Mouse (Mus musculus) hindbrain, embryonic 15.5 days (tissue): ENCODE data around the gene Cd33. TPM values are rescaled to one million over a fixed set of nuclear protein-coding genes. Genes with fewer than 3 reads are reported as not detected.
A peak's percentile ranks its signal among the peaks of the same experiment; 100 is the strongest.

Experiments
- ATAC-seq: fragments of 200-750 bp; cut with Nextera tagmentation; 2 replicates; pipeline ENCODE4 v1.8.0; 2017; ENCODE audit warnings: low read depth, moderate number of reproducible peaks, moderate TSS enrichment; ENCODE audit not compliant: low FRiP score
- H3K27ac ChIP-seq: fragments of 300-500 bp; sonication (generic); replicated peaks from 2 replicates; pipeline ENCODE4 v1.5.1; 2015; ENCODE audit warnings: mild to moderate bottlenecking, inconsistent platforms
- H3K27me3 ChIP-seq: fragments of 300-500 bp; sonication (generic); 2 replicates; pipeline ENCODE4 v1.6.1; 2015; ENCODE audit warnings: control low read depth, inconsistent platforms
- H3K36me3 ChIP-seq: fragments of 300-500 bp; sonication (generic); 2 replicates; pipeline ENCODE4 v1.6.1; 2015; ENCODE audit warnings: control low read depth, inconsistent platforms
- H3K4me1 ChIP-seq: fragments of 300-500 bp; sonication (generic); replicated peaks from 2 replicates; pipeline ENCODE4 v1.6.1; 2015; ENCODE audit warnings: control low read depth, inconsistent platforms
- H3K4me2 ChIP-seq: fragments of 300-500 bp; sonication (generic); 2 replicates; pipeline ENCODE4 v1.6.1; 2015; ENCODE audit warnings: moderate library complexity, mild to moderate bottlenecking, inconsistent platforms
- H3K4me3 ChIP-seq: fragments of 300-500 bp; sonication (generic); 2 replicates; pipeline ENCODE4 v1.5.1; 2015; ENCODE audit warnings: mild to moderate bottlenecking, inconsistent platforms
- H3K9ac ChIP-seq: fragments of 300-500 bp; sonication (generic); 2 replicates; pipeline ENCODE4 v1.6.1; 2015; ENCODE audit warnings: inconsistent platforms
- H3K9me3 ChIP-seq: fragments of 300-500 bp; sonication (generic); 2 replicates; pipeline ENCODE4 v1.6.1; 2016; ENCODE audit warnings: control low read depth, inconsistent platforms
- WGBS: fragments of 180-500 bp; shearing (Covaris S2); methylation state at CpG from one replicate; pipeline ENCODE4 v1.1.7; 2015; 5-methylcytosine and 5-hydroxymethylcytosine counted together
- polyA plus RNA-seq: library from polyadenylated mRNA; unstranded; fragments of >200 nt; fragmentation: Nextera tagmentation; extraction: Ambion mirVana; gene quantifications from 2 replicates; pipeline ENCODE4 v1.2.1, GENCODE M21; 2015

Cd33 gene
- polyA plus RNA-seq, 1 experiment from 2014 or later = 1.6 TPM

DNA sequence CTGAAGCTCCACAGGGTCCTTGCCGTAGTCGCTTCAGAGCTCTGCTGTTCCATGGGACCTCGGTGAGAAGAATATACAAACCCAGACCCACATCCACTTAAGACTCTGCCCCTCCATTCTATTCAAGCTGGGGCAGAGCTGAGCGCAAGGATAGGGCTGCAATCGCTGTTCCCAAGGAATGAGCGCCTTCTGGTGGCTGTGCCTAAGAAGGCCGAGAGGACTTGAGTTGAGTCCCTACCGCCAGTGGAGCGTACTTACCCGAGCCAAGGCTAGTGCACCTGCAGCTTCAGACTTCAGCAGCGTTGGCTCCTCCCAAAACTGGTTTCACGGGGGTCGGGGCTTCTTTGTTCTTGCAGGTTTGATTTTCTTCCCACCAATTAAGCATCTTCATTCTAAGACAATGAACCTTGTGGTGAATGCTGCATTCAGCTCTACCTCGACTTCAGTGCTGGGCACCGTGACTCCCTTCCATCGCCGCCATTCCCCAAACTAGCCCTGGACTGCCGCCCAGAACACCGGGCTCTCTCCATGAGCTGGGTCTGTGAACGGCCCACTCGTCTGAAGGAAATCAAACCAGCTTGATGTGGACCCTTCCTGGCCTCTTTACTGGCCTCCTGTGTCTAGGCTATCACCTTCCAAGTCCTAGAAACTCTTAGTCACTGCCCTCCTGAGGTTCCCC, 48.7 kb downstream of the Cd33 start:
- WGBS = 10% methylated on average over 21 of the region's 21 CpGs
- H3K9ac ChIP-seq = no peak overlapping the region
- peak; percentile 79 for ATAC-seq
- no peak overlapping the region for H3K27ac ChIP-seq
- no peaks in the 10 kb centered on the region for H3K36me3 ChIP-seq
- 0 out of 2 replicates have a peak, but pooled peaks cover 5% of the 10 kb centered on the region for H3K4me1 ChIP-seq
- peak overlapping the region; percentile 20 for H3K4me2 ChIP-seq
- H3K4me3 ChIP-seq = no peak overlapping the region
- no peaks in the 10 kb centered on the region for H3K27me3 ChIP-seq
- H3K9me3 ChIP-seq = no peaks in the 10 kb centered on the region

- WGBS = 69% methylated on average over 9 of the region's 9 CpGs
- Histone ChIP-seq H3K9me3 (no peaks in the 10 kb centered on the region), H3K4me3 (peak overlapping the region; percentile 78; the same call in 1 of the 2 replicates), H3K4me2 (peak overlapping the region; percentile 73), H3K4me1 (peaks cover 23% of the 10 kb centered on the region), H3K9ac (no peak overlapping the region), H3K27ac (peak overlapping the region; percentile 89; the same call in 1 of the 2 replicates), H3K36me3 (no peaks in the 10 kb centered on the region), H3K27me3 (no peaks in the 10 kb centered on the region)
- ATAC-seq = no peak
Measured at GRCm38 (mm10) chr7:43490861-43491260, 53.4 kb downstream of the Cd33 start.

- Histone ChIP-seq H3K27me3 (no peaks in the 10 kb centered on the region), H3K4me2 (peak overlapping the region; percentile 73), H3K4me1 (peaks cover 23% of the 10 kb centered on the region), H3K9me3 (no peaks in the 10 kb centered on the region), H3K36me3 (no peaks in the 10 kb centered on the region), H3K9ac (peak overlapping the region; percentile 86), H3K4me3 (peak overlapping the region; percentile 78), H3K27ac (peak overlapping the region; percentile 89)
- peak; percentile 90 for ATAC-seq
- 0% methylated on average over 12 of the region's 13 CpGs for WGBS
Measured at GRCm38 (mm10) chr7:43490182-43490584, 54.0 kb downstream of the Cd33 start.

DNA sequence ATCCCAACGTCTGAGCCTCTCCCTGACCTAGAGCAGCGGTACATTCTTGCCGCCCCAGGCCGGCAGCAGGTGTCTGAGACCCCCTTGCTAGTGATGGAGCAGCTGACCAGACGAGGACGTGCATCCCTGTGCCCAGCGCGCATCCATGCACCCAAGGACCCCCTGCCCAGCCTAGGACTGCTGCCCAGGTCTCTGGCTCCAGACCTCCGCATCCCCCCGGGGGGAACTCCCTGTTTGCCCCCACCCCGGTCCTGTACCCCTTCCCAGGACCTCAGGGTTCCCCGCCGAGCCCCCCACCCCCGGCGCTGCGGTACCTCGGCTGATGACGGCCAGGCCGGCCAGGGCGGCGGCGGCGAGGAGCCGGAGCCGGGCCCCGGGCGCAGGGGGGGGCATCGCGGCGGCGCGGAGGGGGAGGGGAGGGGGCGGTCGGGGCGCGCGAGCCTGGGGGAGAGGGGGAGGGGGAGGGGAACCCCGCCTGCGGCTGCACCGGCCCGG, 54.5 kb downstream of the Cd33 start, which contains the start of gene Iglon5:
Gene Iglon5, minus strand, starts transcription at position 445 of the 495 bp plus-strand sequence.
- peak within 1 kb of the TSS; percentile 89 for H3K27ac ChIP-seq
- peak; percentile 50 for ATAC-seq
- WGBS = under 1% methylated on average over 12 of the region's 41 CpGs
- peak within 1 kb of the TSS; percentile 86 for H3K9ac ChIP-seq
- H3K4me1 ChIP-seq = peaks cover 23% of the 10 kb centered on the region
- H3K4me2 ChIP-seq = peak within 1 kb of the TSS; percentile 73
- peak within 1 kb of the TSS; percentile 78 for H3K4me3 ChIP-seq
- H3K27me3 ChIP-seq = no peaks in the 10 kb centered on the region
- H3K36me3 ChIP-seq = no peaks in the 10 kb centered on the region
- no peaks in the 10 kb centered on the region for H3K9me3 ChIP-seq

- 37% methylated on average over 5 of the region's 5 CpGs for WGBS
- peak overlapping the region; percentile 78 for H3K4me3 ChIP-seq
- peak; percentile 10; the same call in 1 of the 2 replicates for ATAC-seq
- no peaks in the 10 kb centered on the region for H3K9me3 ChIP-seq
- H3K9ac ChIP-seq = peak overlapping the region; percentile 86
- peaks cover 23% of the 10 kb centered on the region for H3K4me1 ChIP-seq
- H3K4me2 ChIP-seq = peak overlapping the region; percentile 73
- no peaks in the 10 kb centered on the region for H3K36me3 ChIP-seq
- H3K27ac ChIP-seq = peak overlapping the region; percentile 89
- no peaks in the 10 kb centered on the region for H3K27me3 ChIP-seq
Measured at GRCm38 (mm10) chr7:43488646-43489045, 55.6 kb downstream of the Cd33 start.

DNA sequence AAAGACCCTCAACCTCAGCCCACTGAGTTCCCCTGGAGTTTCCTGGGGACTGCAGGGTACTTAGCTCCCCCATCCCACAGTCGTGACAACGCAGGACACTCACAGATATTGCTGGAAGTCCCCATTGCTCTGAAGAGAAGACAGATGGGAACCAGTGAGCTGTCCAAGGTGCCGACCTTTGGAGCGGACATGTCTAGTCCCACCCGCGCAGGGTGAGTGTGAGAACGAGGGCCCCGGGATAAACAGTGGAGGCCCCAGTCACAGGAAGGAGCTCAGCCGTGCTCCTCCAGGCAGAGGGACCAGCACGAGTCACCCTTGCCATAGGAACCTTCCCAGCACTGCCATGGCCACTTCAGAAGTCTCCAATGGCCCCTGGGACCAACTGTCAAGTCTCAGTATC, 61.0 kb downstream of the Cd33 start:
- H3K4me3 ChIP-seq = no peak overlapping the region
- peaks cover 9% of the 10 kb centered on the region for H3K27me3 ChIP-seq
- no peak overlapping the region for H3K9ac ChIP-seq
- H3K4me1 ChIP-seq = peaks cover 23% of the 10 kb centered on the region
- no peak overlapping the region for H3K4me2 ChIP-seq
- H3K9me3 ChIP-seq = no peaks in the 10 kb centered on the region
- H3K27ac ChIP-seq = no peak overlapping the region
- WGBS = 23% methylated on average over 10 of the region's 10 CpGs
- ATAC-seq = no peak
- H3K36me3 ChIP-seq = 0 out of 2 replicates have a peak, but pooled peaks cover 3% of the 10 kb centered on the region

DNA sequence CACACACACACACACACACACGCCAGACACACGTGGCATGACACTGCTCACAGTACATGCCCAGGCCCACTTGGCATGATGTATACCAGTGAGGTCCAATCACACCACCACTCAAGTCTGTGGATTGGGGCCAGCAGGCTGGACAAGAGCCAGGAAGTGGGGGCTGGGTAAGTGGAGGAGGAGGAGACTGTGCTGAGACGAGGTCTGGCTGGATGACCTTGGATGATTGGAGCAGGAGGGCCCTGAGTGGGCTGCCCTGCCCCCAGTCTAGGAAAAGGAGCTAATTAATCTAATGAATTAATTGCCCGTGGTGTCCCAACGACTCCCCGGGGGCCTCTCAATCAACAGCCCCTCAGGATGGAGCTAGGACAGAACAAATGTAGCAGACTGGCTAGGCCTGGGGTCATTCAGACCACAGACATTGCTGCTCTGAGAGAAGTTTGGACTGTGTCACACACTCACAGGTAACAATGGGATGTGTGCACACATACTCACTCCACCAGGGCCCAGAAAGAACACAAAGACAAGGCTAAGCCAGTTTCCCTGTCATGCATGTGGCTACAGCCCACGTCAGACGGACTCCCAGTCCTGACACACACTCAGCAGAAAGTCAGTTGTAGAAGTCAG, 62.0 kb downstream of the Cd33 start:
- ATAC-seq = peak; percentile 65
- peaks cover 19% of the 10 kb centered on the region for H3K4me1 ChIP-seq

GRCm38 (mm10) chr7:43481191-43481590, 63.0 kb downstream of the Cd33 start:
- no peak overlapping the region for H3K9ac ChIP-seq
- no peak overlapping the region for H3K4me2 ChIP-seq
- no peak overlapping the region for H3K27ac ChIP-seq
- H3K27me3 ChIP-seq = peaks cover 24% of the 10 kb centered on the region
- H3K4me1 ChIP-seq = peaks cover 19% of the 10 kb centered on the region
- H3K4me3 ChIP-seq = no peak overlapping the region
- H3K36me3 ChIP-seq = peaks cover 7% of the 10 kb centered on the region; the same call in 1 of the 2 replicates
- no peak for ATAC-seq
- H3K9me3 ChIP-seq = no peaks in the 10 kb centered on the region
- 70% methylated on average over 3 of the region's 3 CpGs for WGBS

More for the DNA sequence above, 62.0 kb downstream of the Cd33 start:
- Histone ChIP-seq H3K9ac (no peak overlapping the region), H3K27me3 (peaks cover 19% of the 10 kb centered on the region), H3K36me3 (0 out of 2 replicates have a peak, but pooled peaks cover 3% of the 10 kb centered on the region), H3K4me2 (no peak overlapping the region), H3K27ac (no peak overlapping the region; the same call in 1 of the 2 replicates), H3K9me3 (no peaks in the 10 kb centered on the region), H3K4me3 (no peak overlapping the region)
- WGBS = 30% methylated on average over 8 of the region's 8 CpGs

GRCm38 (mm10) chr7:43476376-43476775, 67.9 kb downstream of the Cd33 start:
- Histone ChIP-seq H3K27me3 (peaks cover 24% of the 10 kb centered on the region), H3K36me3 (peaks cover 10% of the 10 kb centered on the region; the same call in 1 of the 2 replicates), H3K4me3 (no peak overlapping the region), H3K27ac (no peak overlapping the region), H3K4me2 (no peak overlapping the region), H3K9ac (no peak overlapping the region), H3K4me1 (no peaks in the 10 kb centered on the region), H3K9me3 (no peaks in the 10 kb centered on the region)
- ATAC-seq = no peak
- WGBS = 17% methylated on average over 13 of the region's 13 CpGs

DNA sequence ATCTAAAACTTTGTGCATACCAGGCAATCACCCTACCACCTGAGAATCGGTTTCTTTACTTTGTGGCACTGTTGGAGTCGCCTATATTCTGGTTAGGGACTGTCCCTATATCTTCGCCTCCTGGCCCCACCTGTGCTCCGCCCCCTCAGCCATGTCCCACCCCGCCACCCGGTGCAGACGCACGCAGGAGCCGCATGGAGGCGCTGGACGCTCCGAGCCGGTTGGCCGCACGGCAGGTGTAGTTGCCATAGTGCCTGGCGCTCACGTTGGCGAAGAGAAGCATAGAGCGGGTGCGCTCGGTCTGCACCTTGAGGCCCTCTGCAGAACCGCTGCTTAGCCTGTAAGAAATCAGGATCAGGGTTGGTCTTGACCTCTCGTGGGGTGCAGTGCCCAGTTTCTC, 68.5 kb downstream of the Cd33 start:
- H3K4me1 ChIP-seq = no peaks in the 10 kb centered on the region
- peaks cover 24% of the 10 kb centered on the region for H3K27me3 ChIP-seq
- peaks cover 10% of the 10 kb centered on the region; the same call in 1 of the 2 replicates for H3K36me3 ChIP-seq
- no peak overlapping the region for H3K4me2 ChIP-seq
- ATAC-seq = no peak
- H3K27ac ChIP-seq = no peak overlapping the region
- no peak overlapping the region for H3K4me3 ChIP-seq
- H3K9me3 ChIP-seq = no peaks in the 10 kb centered on the region
- H3K9ac ChIP-seq = no peak overlapping the region
- WGBS = 19% methylated on average over 23 of the region's 23 CpGs
